Mouse (Mus musculus): Measurements from ENCODE around the gene Cox20. TPM values are rescaled to one million over a fixed set of nuclear protein-coding genes. Genes with fewer than 3 reads are reported as not detected.

The Cox20 gene
- polyA plus RNA-seq (2014; fragmentation: Illumina TruSeq; extraction: RNeasy Lipid Tissue Mini Kit (QIAGEN cat#74804); ENCODE audit: low read depth, low replicate concordance), result 702 TPM

DNA sequence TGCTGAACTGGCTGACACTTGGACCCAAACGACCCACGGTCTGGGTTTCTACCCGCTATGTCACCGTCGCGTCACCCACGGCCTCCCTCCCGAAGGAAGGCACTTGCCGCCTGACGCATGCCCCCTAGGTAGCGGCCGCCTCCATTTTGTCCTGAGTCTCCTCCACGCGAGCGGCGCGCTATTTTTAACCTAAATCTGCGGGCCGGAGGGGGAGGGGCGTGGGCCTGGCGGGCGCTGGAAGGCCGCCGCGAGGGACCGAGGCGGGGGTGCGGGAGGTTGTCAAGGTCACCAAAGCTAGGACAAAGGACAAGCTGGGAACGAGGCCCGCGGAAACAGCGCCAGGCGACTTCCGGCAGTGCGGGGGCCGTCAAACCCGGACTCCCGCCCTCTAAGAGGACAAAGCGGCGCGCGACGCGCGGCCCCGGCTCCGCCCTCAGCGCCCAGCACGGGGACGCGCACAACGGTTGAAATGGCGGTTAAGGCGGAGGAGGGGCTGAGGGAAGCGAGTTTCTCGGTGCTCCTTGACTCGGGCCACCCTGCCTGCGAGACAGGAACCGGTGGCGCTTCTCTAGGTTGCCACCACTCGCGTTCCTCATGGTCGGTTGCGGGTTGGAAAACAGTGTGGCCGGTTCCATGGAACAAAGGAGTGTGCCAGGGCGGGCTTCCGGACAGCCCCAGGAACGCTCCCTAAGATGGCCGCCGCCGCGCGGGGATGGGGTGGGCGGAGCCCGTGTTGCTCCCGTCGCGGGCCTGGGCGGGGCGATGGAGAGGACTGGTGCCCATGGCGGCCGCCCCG is at the start of gene Cox20:
TSS of gene Cox20 (plus strand) at position 742 of the 796 bp plus-strand sequence.

DNA sequence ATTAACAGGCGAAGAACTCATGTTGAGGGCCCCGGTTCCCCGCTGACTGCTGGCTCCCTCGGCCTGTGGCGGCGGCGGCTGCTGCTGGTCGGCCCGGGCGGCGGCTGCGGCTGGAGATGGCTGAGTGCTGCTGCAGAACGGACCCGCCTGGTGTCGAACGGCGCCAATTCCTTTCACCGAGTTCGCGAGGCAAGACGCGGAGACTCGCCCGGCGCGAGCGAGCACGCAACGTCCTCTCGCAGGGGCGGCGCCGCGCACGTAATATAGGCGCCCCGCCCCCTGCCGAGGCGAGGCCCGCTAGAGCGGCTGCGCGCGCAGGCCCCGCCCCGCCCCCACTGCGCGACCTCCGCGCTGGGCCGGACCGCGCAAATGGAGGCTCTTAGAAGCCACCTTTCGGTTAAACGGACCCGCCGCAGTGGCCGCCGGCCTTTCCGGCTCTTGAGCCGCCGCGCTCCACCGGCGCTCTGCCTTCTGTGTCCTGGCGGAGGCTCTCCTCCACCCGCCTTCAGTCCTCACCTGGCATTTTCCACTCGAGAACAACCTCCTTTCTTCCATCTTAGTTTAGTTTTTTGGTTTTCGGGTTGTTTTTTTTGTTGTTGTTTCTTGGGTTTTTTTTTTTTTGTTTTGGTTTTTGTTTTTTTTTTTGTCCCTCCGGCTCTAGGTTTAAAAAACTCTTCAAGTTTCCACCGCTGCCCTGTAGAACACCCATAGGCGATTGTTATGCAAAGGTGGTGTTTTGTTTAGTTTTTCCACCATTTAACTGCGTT is 18.8 kb downstream of the Cox20 start, which contains the start of gene Hnrnpu:
TSS of gene Hnrnpu (minus strand) at position 247 of the 767 bp plus-strand sequence.

Other genes starting within 250 kb of the Cox20 start
- 22.6 TPM for gene Desi2, start 131.7 kb upstream of the Cox20 start, polyA plus RNA-seq (2014; fragmentation: Illumina TruSeq; extraction: RNeasy Lipid Tissue Mini Kit (QIAGEN cat#74804); ENCODE audit: low read depth, low replicate concordance)
- gene Hnrnpu, start 18.7 kb downstream of the Cox20 start, polyA plus RNA-seq (2014; fragmentation: Illumina TruSeq; extraction: RNeasy Lipid Tissue Mini Kit (QIAGEN cat#74804); ENCODE audit: low read depth, low replicate concordance), result 533 TPM
- gene Efcab2, start 87.0 kb downstream of the Cox20 start, polyA plus RNA-seq (2014; fragmentation: Illumina TruSeq; extraction: RNeasy Lipid Tissue Mini Kit (QIAGEN cat#74804); ENCODE audit: low read depth, low replicate concordance), result 27.6 TPM
- gene Kif26b, start 210.0 kb downstream of the Cox20 start, polyA plus RNA-seq (2014; fragmentation: Illumina TruSeq; extraction: RNeasy Lipid Tissue Mini Kit (QIAGEN cat#74804); ENCODE audit: low read depth, low replicate concordance), result 0.77 TPM

Data from kidney, adult 10 weeks (tissue).